Mouse (Mus musculus) forebrain, embryonic 11.5 days (tissue): ENCODE measurements at regions not wholly inside any gene's neighbourhood (a gene's known extent, or its start where the extent isn't known, plus 50 kb on each side); places are given as distances from the start of the nearest gene placed in this dataset.

Experiments
- ATAC-seq: fragments of 200-750 bp; cut with Nextera tagmentation; replicated peaks from 2 replicates; pipeline ENCODE4 v1.8.0; 2017; ENCODE audit warnings: moderate TSS enrichment; ENCODE audit not compliant: low FRiP score
- DNase-seq: peaks from one replicate; pipeline ENCODE4 v3.0.0-alpha.2; 2017; ENCODE audit warnings: low spot score
- H3K27ac ChIP-seq: fragments of 300-500 bp; sonication (generic); 2 replicates; pipeline ENCODE4 v1.5.1; 2014; ENCODE audit warnings: low read depth, low read length
- H3K27me3 ChIP-seq: fragments of 300-500 bp; sonication (generic); 2 replicates; pipeline ENCODE4 v1.6.1; 2014; ENCODE audit warnings: mild to moderate bottlenecking, low read length, mixed read lengths; ENCODE audit not compliant: control insufficient read depth, insufficient read depth
- H3K36me3 ChIP-seq: fragments of 300-500 bp; sonication (generic); 2 replicates; pipeline ENCODE4 v1.6.1; 2014; ENCODE audit warnings: mild to moderate bottlenecking, low read length, moderate library complexity, mixed read lengths; ENCODE audit not compliant: control insufficient read depth, insufficient read depth
- H3K4me1 ChIP-seq: fragments of 300-500 bp; sonication (generic); replicated peaks from 2 replicates; pipeline ENCODE4 v1.6.1; 2014; ENCODE audit warnings: low read length, mixed read lengths; ENCODE audit not compliant: control insufficient read depth, insufficient read depth
- H3K4me2 ChIP-seq: fragments of 300-500 bp; sonication (generic); 2 replicates; pipeline ENCODE4 v1.6.1; 2014; ENCODE audit warnings: low read depth, mild to moderate bottlenecking, low read length, moderate library complexity, mixed read lengths; ENCODE audit not compliant: severe bottlenecking
- H3K4me3 ChIP-seq: fragments of 300-500 bp; sonication (generic); 2 replicates; pipeline ENCODE4 v1.5.1; 2014; ENCODE audit warnings: low read depth, low read length
- H3K9ac ChIP-seq: fragments of 300-500 bp; sonication (generic); 2 replicates; pipeline ENCODE4 v1.6.1; 2014; ENCODE audit warnings: low read length
- H3K9me3 ChIP-seq: fragments of 300-500 bp; sonication (generic); 2 replicates; pipeline ENCODE4 v1.6.1; 2016; ENCODE audit warnings: low read length, mixed read lengths; ENCODE audit not compliant: control insufficient read depth
- WGBS: fragments of 180-500 bp; shearing (Covaris S2); extraction: QIAGEN DNeasy Blood & Tissue Kit; methylation state at CpG from one replicate; pipeline ENCODE4 v1.1.7; 2014; 5-methylcytosine and 5-hydroxymethylcytosine counted together

DNA sequence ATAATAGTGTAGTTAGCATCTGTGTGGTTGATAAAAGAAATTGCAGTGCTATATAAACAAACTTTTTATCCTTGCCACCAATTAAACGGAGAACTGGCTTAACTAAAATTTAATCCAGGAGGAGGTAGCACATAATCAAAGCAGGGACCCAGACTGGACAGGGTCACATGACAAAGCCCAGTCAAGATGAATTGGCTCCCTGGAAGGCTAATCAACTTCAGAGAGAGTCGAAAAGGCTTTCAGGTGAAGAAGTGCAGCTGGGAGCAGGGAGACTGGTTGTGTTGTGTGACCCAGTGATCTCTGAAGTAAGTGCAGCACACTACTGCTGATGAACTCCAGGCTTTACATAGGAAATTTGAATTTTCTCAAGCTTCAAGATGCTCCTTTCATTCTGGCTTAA is 127.5 kb upstream of the Nectin3 start:
- DNase-seq = no peak
- H3K9me3 ChIP-seq = no peaks in the 10 kb centered on the region

DNA sequence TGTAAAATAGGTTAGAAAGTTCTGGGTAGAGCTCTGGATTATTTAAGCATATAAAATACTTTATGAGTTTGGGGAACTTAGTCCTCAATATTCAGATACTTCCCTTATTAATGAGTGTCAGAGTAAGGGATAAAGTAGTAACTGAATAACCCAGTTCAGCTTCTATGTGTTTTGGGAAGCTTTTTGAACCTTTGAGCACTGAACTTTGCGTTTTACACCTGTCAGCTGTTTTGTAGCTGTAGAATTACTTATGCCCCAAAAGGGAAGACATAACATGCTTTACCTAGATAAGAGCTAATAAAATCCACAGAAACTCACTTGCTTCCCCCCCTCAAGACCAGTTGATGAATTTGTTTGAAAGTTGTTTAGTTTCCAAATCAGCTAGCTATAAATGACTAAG is 124.9 kb upstream of the Nectin3 start:
- no peak overlapping the region for H3K27ac ChIP-seq
- H3K9ac ChIP-seq = no peak overlapping the region
- H3K27me3 ChIP-seq = no peaks in the 10 kb centered on the region
- H3K9me3 ChIP-seq = no peaks in the 10 kb centered on the region
- WGBS = 89% methylated on average over 1 of the region's 1 CpGs
- no peaks in the 10 kb centered on the region for H3K36me3 ChIP-seq
- H3K4me2 ChIP-seq = no peak overlapping the region
- DNase-seq (no peak), ATAC-seq (no peak)
- H3K4me3 ChIP-seq = no peak overlapping the region
- no peaks in the 10 kb centered on the region for H3K4me1 ChIP-seq

More for the DNA sequence above, 127.5 kb upstream of the Nectin3 start:
- H3K36me3 ChIP-seq = no peaks in the 10 kb centered on the region
- WGBS = 4% methylated on average over 2 of the region's 2 CpGs
- ATAC-seq = no peak; the same call in 1 of the 2 replicates
- no peak overlapping the region for H3K27ac ChIP-seq
- H3K4me1 ChIP-seq = no peaks in the 10 kb centered on the region
- no peak overlapping the region for H3K4me3 ChIP-seq
- H3K9ac ChIP-seq = no peak overlapping the region
- no peaks in the 10 kb centered on the region for H3K27me3 ChIP-seq
- no peak overlapping the region for H3K4me2 ChIP-seq

DNA sequence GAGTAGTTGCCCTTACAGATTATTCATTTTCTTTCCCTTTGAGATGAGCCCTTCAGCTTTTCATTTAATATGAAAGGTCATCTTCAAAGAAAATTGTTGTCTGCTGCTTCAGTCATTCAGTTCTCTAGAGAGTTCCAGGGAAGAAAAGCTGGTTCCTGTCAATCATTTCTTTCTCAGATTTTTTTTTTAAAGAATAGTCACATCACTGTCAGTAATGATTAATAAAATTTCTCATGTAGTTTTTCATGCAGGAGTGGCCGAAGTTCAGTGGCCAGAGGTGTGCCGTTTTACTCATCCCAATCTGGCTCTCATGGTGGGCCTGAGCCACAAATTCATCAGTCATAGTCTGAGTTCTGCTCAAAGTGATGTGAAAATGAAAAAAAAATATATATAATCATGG is 121.5 kb upstream of the Nectin3 start:
- H3K4me2 ChIP-seq = no peak overlapping the region
- H3K4me3 ChIP-seq = no peak overlapping the region
- no peak overlapping the region for H3K27ac ChIP-seq
- DNase-seq (no peak), ATAC-seq (no peak)
- no peaks in the 10 kb centered on the region for H3K36me3 ChIP-seq
- no peaks in the 10 kb centered on the region for H3K4me1 ChIP-seq
- no peak overlapping the region for H3K9ac ChIP-seq
- no peaks in the 10 kb centered on the region for H3K9me3 ChIP-seq
- 92% methylated on average over 2 of the region's 2 CpGs for WGBS
- no peaks in the 10 kb centered on the region for H3K27me3 ChIP-seq

DNA sequence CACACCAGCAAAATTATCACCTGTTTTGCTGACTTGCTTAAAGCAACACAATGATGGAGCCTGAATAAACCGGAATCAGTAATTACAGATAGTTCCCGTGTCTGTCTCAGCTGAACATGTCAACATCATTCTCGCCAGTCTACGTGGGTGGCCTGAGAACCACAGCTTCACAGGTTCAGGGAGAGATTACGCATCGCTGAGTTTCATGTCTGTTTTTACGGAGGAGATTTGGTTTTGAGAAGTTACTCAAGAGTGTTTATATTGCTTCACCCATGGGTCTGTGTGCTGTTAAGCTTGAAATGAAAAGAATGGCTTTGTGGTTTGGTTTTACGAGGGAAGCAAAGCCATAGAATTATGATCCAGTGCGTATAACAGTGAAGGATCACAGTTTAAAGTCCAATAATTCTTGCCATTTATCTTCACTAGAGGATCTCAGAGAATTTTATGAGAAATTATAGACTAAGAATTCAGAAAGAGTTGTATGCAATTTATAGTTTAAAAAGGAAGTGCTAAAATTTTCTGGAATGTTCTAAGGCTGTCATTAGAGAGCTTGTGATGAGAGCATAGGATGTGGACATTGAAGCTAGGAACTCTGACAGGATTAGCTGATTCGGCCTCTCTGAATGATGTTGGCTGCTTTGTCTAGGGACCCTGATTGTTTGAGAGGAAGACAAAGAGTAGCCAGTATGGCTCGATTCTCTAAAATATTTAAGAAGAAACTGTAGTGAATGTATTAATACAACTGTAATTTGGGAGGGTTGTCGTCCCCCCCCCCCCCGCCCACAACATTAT is 119.4 kb upstream of the Nectin3 start:
- no peak for DNase-seq
- H3K4me1 ChIP-seq = no peaks in the 10 kb centered on the region
- H3K9ac ChIP-seq = no peak overlapping the region
- no peak overlapping the region for H3K4me2 ChIP-seq
- H3K4me3 ChIP-seq = no peak overlapping the region
- 0 out of 2 replicates have a peak, but pooled peaks have one; percentile 34 for ATAC-seq
- H3K27ac ChIP-seq = no peak overlapping the region
- no peaks in the 10 kb centered on the region for H3K36me3 ChIP-seq
- WGBS = 63% methylated on average over 13 of the region's 13 CpGs
- no peaks in the 10 kb centered on the region for H3K27me3 ChIP-seq
- no peaks in the 10 kb centered on the region for H3K9me3 ChIP-seq

DNA sequence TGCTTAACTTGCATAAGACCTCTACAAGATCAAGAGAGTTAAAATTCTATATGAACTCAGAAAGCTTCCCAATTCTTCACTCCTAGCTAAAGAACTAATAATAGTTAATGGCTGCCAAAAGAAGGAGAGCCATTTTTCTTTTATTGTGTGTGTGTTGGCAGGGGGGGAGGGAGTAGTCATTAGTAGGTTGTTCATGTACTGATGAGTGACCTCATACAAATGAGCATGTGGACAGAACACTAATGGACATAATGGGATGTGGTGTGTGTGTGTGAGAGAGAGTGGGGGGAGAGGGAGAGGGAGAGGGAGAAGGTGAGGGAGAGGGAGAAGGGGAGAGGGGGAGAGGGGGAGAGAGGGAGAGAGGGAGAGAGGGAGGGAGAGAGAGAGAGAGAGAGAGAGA is 118.3 kb upstream of the Nectin3 start:
- Histone ChIP-seq H3K9ac (no peak overlapping the region), H3K9me3 (no peaks in the 10 kb centered on the region), H3K27me3 (no peaks in the 10 kb centered on the region), H3K36me3 (no peaks in the 10 kb centered on the region), H3K27ac (no peak overlapping the region), H3K4me1 (no peaks in the 10 kb centered on the region), H3K4me3 (no peak overlapping the region), H3K4me2 (no peak overlapping the region)
- ATAC-seq = 0 out of 2 replicates have a peak, but pooled peaks have one; percentile 45
- DNase-seq = no peak

DNA sequence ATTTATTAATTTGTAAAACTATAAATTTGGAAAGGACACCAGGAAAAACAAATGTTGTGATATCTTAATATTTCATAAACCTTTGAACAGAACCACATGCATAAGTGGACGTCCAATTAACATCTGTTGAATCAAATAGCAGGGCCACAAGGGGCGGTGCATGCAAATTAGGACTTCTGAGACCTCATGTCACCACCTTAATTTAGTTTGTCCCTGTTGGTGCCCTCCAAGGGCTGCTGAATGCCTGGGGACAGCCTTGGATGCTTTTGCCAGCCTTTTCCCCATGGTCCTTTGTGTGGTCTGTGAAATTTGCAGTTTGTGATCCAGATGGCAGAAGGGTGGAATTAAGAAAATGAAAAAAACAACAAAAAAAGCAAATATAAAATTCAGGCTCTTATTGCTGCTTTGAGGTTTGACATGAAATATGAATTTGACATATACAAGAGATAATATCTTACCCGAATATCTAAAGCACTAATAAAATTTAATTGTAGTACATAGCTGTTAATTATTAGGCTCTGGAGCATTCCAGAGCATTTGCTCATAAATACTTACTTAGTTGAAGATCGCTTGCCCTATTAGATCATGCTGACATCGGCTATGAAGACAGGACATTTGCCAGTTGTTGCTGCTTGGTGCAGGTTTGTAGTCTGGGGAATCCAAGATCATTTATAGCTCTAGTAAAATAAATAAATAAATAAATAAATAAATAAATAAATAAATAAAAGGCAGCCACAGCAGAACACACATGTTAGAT is 114.9 kb upstream of the Nectin3 start:
- H3K27ac ChIP-seq = no peak overlapping the region
- H3K27me3 ChIP-seq = no peaks in the 10 kb centered on the region
- H3K9me3 ChIP-seq = no peaks in the 10 kb centered on the region
- no peak overlapping the region for H3K4me3 ChIP-seq
- no peak for DNase-seq
- H3K9ac ChIP-seq = no peak overlapping the region
- WGBS = 85% methylated on average over 5 of the region's 5 CpGs
- H3K4me1 ChIP-seq = no peaks in the 10 kb centered on the region
- no peak overlapping the region for H3K4me2 ChIP-seq
- no peak for ATAC-seq
- H3K36me3 ChIP-seq = no peaks in the 10 kb centered on the region

DNA sequence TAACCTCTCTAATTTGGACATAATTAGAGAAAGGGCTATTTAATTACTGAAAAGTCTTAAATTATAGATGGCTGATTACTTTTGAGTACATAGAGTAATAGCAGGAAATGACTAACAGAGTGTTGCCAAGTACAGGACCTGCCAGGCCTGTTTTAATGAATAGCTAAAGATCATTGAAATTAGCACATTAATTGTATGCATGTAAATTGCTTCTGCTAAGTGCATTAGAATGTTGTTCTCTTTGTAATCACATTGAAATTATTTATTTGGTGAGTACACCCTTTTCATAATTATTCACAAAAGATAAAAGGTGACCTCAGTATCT is 107.5 kb upstream of the Nectin3 start:
- no peak overlapping the region for H3K4me2 ChIP-seq
- DNase-seq (no peak), ATAC-seq (no peak)
- H3K27ac ChIP-seq = no peak overlapping the region
- H3K36me3 ChIP-seq = no peaks in the 10 kb centered on the region
- no peaks in the 10 kb centered on the region for H3K9me3 ChIP-seq
- H3K4me3 ChIP-seq = no peak overlapping the region
- no peak overlapping the region for H3K9ac ChIP-seq
- H3K4me1 ChIP-seq = no peaks in the 10 kb centered on the region
- no peaks in the 10 kb centered on the region for H3K27me3 ChIP-seq

DNA sequence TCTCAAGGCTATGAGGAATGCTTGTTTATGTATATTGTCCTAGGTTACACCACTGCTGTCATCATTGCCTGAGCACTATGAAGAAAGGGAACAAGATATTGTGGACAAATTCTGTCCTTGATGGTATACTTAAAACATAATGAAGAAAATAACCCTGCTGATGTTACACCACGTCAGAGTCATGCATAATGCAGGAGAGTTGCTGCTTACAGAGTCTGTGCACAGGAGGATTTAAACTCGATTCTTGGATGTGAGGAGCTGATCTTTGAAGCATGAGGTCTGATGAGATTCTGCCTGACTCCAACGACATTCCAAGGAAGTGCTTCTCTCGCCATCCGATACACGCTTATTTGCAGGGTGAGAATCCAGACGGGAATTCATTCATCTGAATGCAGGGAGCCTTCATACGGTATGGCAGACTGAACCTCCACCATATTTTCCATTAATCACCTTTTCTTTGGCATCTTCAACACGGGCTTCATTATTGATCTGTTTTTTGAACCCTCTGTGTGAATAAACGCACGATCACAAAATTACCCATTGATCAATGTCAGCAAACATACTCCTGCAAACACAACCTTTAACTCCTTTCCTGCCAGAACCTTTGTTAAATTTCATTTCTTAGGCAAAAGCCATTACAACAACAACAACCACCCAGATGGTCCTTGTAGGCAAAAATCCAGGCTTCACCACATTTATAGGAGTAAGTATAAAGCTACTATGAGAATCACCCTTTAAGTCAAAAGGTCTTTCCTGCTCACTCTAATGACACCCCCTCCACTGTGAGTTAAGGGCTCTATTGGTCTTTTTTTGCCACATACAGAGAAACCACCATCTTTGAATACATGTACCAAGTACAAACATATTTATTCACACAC is 106.9 kb upstream of the Nectin3 start:
- no peak for DNase-seq
- H3K27me3 ChIP-seq = no peaks in the 10 kb centered on the region
- no peak overlapping the region for H3K4me2 ChIP-seq
- H3K4me3 ChIP-seq = no peak overlapping the region
- no peaks in the 10 kb centered on the region for H3K36me3 ChIP-seq
- H3K4me1 ChIP-seq = no peaks in the 10 kb centered on the region
- no peak overlapping the region for H3K27ac ChIP-seq
- no peak overlapping the region for H3K9ac ChIP-seq
- no peak for ATAC-seq
- 81% methylated on average over 11 of the region's 11 CpGs for WGBS
- no peaks in the 10 kb centered on the region for H3K9me3 ChIP-seq
